Mouse (Mus musculus) heart, embryonic 11.5 days (tissue): ENCODE measurements around the gene Prph2. TPM values are rescaled to one million over a fixed set of nuclear protein-coding genes. Genes with fewer than 3 reads are reported as not detected.

Source experiments
- ATAC-seq: fragments of 200-750 bp; cut with Nextera tagmentation; replicated peaks from 2 replicates; pipeline ENCODE4 v1.8.0; 2017; ENCODE audit warnings: moderate library complexity; ENCODE audit not compliant: insufficient number of reproducible peaks, low FRiP score, low TSS enrichment
- H3K27ac ChIP-seq: fragments of 300-500 bp; sonication (generic); 2 replicates; pipeline ENCODE4 v1.5.1; 2014; ENCODE audit warnings: mild to moderate bottlenecking, low read depth, low read length
- H3K27me3 ChIP-seq: fragments of 300-500 bp; sonication (generic); 2 replicates; pipeline ENCODE4 v1.6.1; 2014; ENCODE audit warnings: mild to moderate bottlenecking, low read length, mixed read lengths; ENCODE audit not compliant: control insufficient read depth, insufficient read depth
- H3K36me3 ChIP-seq: fragments of 300-500 bp; sonication (generic); 2 replicates; pipeline ENCODE4 v1.6.1; 2014; ENCODE audit warnings: mild to moderate bottlenecking, low read length, moderate library complexity, mixed read lengths; ENCODE audit not compliant: control insufficient read depth, insufficient read depth
- H3K4me1 ChIP-seq: fragments of 300-500 bp; sonication (generic); 2 replicates; pipeline ENCODE4 v1.6.1; 2014; ENCODE audit warnings: low read length; ENCODE audit not compliant: control insufficient read depth, insufficient read depth
- H3K4me2 ChIP-seq: fragments of 300-500 bp; sonication (generic); 2 replicates; pipeline ENCODE4 v1.6.1; 2014; ENCODE audit warnings: mild to moderate bottlenecking, moderate library complexity
- H3K4me3 ChIP-seq: fragments of 300-500 bp; sonication (generic); 2 replicates; pipeline ENCODE4 v1.5.1; 2014; ENCODE audit warnings: low read depth, low read length
- H3K9ac ChIP-seq: fragments of 300-500 bp; sonication (generic); 2 replicates; pipeline ENCODE4 v1.6.1; 2014; ENCODE audit warnings: mild to moderate bottlenecking, low read depth, low read length, moderate library complexity
- H3K9me3 ChIP-seq: fragments of 300-500 bp; sonication (generic); replicated peaks from 2 replicates; pipeline ENCODE4 v1.6.1; 2016; ENCODE audit warnings: low read length; ENCODE audit not compliant: control insufficient read depth
- WGBS: fragments of 180-500 bp; shearing (Covaris S2); extraction: QIAGEN DNeasy Blood & Tissue Kit; methylation state at CpG from one replicate; pipeline ENCODE4 v1.1.7; 2014; ENCODE audit not compliant: insufficient replicate concordance; 5-methylcytosine and 5-hydroxymethylcytosine counted together
- polyA plus RNA-seq: library from polyadenylated mRNA; unstranded; fragments of >200 nt; fragmentation: Nextera tagmentation; extraction: Ambion mirVana; gene quantifications from 2 replicates; pipeline ENCODE4 v1.2.1, GENCODE M21; 2014

The Prph2 gene
- polyA plus RNA-seq, 1 experiment from 2014 or later = not detected

DNA sequence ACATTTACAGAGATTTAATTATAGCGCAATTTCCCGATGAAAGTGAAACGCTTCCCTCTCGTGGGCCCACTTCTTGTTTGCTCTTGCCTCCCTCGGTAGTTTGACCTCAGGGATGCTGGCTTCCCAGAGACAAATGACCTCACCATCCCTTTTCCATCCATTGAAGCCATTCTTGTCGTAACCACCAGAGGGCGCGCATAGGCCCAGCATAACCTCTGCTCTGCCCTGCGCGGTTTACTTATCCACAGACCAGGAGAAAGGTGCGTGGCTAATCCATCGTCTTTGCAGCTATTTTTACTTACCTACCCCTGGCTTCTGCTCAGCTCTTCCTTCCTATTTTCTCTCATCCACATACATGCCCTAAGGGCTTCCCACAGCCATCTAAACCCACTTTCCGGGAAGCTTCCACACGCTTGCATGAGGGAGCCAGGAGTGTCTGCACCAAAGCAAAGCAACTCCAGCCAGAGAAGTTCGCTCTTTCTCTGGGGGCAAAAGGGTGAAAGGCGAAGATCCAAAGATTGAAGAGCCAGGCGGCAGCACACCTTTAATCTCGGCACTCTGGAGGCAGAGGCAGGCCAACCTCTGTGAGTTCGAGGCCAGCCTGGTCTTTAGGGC lies 6.3 kb upstream of the Prph2 start:
- Histone ChIP-seq H3K9ac (no peak overlapping the region), H3K4me2 (no peak overlapping the region; the same call in 1 of the 2 replicates), H3K36me3 (no peaks in the 10 kb centered on the region), H3K4me3 (no peak overlapping the region), H3K27ac (no peak overlapping the region), H3K27me3 (no peaks in the 10 kb centered on the region), H3K9me3 (no peaks in the 10 kb centered on the region), H3K4me1 (no peaks in the 10 kb centered on the region)
- peak; percentile 46; the same call in 1 of the 2 replicates for ATAC-seq
- WGBS = 23% methylated on average over 19 of the region's 19 CpGs

DNA sequence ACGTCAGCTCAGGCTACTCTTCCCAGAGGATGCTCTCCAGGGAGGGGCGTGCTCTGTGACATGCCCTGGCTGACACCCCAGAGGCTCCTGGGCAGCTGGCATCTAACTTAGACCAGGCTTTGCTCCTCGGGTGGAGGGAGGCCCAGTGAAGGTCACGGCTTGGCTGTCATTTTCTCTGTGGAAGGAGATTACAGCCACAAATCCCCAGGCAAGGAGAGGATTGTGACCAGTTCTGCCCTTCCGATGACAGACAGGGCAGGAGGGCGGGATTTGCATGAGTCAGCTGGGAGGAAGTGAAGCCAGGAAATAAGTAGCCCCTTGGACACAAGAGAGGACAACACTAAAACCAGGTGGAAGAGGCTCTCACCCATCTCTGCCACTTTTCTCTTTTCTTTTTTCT lies 2.1 kb downstream of the Prph2 start:
- H3K9ac ChIP-seq = 0 out of 2 replicates have a peak overlapping the region, but pooled peaks have one; percentile 43
- H3K36me3 ChIP-seq = no peaks in the 10 kb centered on the region
- peak overlapping the region; percentile 27 for H3K4me2 ChIP-seq
- no peaks in the 10 kb centered on the region for H3K27me3 ChIP-seq
- 29% methylated on average over 6 of the region's 6 CpGs for WGBS
- H3K4me3 ChIP-seq = no peak overlapping the region
- peaks cover 6% of the 10 kb centered on the region for H3K4me1 ChIP-seq
- H3K27ac ChIP-seq = no peak overlapping the region
- ATAC-seq = no peak
- H3K9me3 ChIP-seq = no peaks in the 10 kb centered on the region

DNA sequence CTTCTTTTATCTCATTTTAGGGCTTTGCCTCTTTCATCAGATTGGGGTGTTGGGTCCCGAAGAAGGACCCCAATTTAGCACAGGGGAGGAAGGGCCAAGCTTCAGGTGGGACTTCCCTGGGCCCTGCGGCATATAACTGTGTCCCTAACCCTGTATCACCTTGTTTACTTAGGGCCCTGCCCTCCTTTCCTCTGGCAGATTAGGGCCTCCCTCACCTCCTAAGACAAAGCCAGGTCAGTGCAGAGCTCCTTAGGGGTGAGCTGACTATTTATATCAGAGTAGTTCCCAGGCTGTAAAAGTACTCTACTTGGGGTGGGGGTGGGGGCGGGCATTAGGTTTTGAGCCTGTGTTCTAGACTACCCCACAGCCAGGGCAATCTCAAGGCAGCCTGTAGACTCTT lies 4.9 kb downstream of the Prph2 start:
- ATAC-seq = no peak
- H3K4me2 ChIP-seq = no peak overlapping the region
- no peaks in the 10 kb centered on the region for H3K36me3 ChIP-seq
- no peaks in the 10 kb centered on the region for H3K9me3 ChIP-seq
- no peaks in the 10 kb centered on the region for H3K27me3 ChIP-seq
- H3K27ac ChIP-seq = no peak overlapping the region
- 46% methylated on average over 3 of the region's 3 CpGs for WGBS
- H3K4me3 ChIP-seq = no peak overlapping the region
- no peak overlapping the region for H3K9ac ChIP-seq
- peaks cover 6% of the 10 kb centered on the region for H3K4me1 ChIP-seq

DNA sequence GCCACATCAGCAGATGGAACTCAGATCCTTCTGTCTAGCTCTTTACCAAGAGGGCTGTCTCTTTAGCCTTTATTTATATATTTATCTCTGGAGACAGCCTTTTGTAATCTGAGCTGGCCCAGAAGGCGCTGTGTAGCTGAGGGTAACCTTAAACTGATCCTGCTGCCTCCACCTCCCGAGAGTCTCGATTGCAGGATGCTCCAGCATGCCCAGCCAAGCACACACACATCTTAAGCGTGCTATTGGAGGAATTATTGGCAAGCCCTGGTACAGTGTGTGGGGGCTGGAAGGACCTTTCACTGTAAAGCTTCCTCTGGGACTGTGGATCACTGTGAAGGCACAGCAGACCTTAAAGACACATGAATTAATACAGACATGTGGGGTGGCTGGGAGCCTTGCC lies 8.7 kb downstream of the Prph2 start:
- Histone ChIP-seq H3K9ac (no peak overlapping the region), H3K27ac (no peak overlapping the region), H3K27me3 (no peaks in the 10 kb centered on the region), H3K4me1 (no peaks in the 10 kb centered on the region), H3K4me3 (no peak overlapping the region), H3K9me3 (no peaks in the 10 kb centered on the region), H3K36me3 (no peaks in the 10 kb centered on the region), H3K4me2 (no peak overlapping the region)
- no peak for ATAC-seq
- WGBS = 30% methylated on average over 4 of the region's 4 CpGs

DNA sequence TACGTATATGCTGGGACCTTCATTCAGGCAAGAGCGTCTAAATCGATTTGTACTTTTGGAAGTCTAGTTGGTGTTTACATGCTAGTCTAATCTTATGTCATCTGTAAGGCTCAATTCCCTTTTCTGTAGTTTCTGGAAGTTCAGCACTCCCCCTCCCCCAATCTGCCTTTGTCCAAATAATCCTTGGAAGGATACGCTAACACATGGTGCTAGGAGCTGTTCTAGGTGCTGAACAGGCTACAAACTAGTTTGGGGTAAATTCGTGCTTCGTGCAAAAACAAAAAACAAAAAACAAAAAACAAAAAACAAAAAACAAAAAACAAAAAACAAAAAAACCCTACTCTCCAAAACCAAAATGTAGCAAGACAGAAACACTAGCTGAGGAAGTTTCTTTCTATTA lies 10.6 kb downstream of the Prph2 start:
- Histone ChIP-seq H3K4me3 (no peak overlapping the region), H3K9me3 (no peaks in the 10 kb centered on the region), H3K9ac (no peak overlapping the region), H3K4me1 (no peaks in the 10 kb centered on the region), H3K27ac (no peak overlapping the region), H3K27me3 (no peaks in the 10 kb centered on the region), H3K36me3 (no peaks in the 10 kb centered on the region), H3K4me2 (no peak overlapping the region)
- WGBS = 55% methylated on average over 6 of the region's 6 CpGs
- ATAC-seq = no peak

DNA sequence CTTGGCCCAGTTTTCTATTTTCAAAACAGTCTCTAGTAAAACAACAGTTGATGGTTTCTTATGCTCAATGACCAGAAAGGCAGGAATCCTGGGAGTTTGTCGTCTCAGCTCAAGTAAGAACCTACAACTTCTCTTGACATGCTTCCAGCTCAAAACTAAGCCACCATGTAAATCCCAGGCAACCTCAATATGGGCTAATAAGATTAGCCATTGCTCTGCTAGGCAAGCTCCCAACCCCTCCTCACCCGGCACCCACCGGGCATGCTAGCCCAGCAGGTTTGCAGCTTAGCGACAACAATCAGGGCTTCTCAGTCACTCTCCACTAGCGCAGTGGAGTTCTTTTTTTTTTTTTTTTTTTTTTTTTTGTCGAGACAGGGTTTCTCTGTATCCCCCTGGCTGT lies 15.9 kb downstream of the Prph2 start:
- H3K27me3 ChIP-seq = no peaks in the 10 kb centered on the region
- no peak overlapping the region for H3K4me2 ChIP-seq
- ATAC-seq = no peak
- H3K4me1 ChIP-seq = no peaks in the 10 kb centered on the region
- H3K27ac ChIP-seq = no peak overlapping the region
- H3K9ac ChIP-seq = no peak overlapping the region
- no peaks in the 10 kb centered on the region for H3K9me3 ChIP-seq
- peaks cover 6% of the 10 kb centered on the region for H3K36me3 ChIP-seq
- H3K4me3 ChIP-seq = no peak overlapping the region
- WGBS = 46% methylated on average over 6 of the region's 6 CpGs

DNA sequence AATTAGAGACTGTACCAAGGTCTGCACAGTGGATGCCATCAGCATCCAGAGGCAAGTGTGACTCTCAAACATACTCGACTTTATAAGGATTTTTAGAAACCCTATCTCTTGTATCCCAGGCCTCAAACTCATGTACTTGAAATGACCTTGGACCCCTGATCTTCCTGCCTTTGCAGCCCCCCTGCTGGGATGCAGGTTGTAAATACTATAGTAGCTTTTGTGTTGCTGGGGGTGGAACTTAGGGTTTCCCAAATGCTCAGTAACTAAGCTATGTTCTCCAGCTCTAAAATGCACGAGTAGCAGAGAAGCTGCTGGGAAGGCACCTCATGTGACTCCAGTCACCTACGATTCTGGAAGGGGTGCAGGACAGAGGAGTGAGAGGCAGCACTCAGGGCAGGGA lies 16.7 kb downstream of the Prph2 start:
- Histone ChIP-seq H3K27ac (no peak overlapping the region), H3K9me3 (no peaks in the 10 kb centered on the region), H3K9ac (no peak overlapping the region), H3K4me1 (no peaks in the 10 kb centered on the region), H3K27me3 (no peaks in the 10 kb centered on the region), H3K4me2 (no peak overlapping the region), H3K4me3 (no peak overlapping the region), H3K36me3 (peaks cover 11% of the 10 kb centered on the region)
- 58% methylated on average over 3 of the region's 3 CpGs for WGBS
- ATAC-seq = no peak

DNA sequence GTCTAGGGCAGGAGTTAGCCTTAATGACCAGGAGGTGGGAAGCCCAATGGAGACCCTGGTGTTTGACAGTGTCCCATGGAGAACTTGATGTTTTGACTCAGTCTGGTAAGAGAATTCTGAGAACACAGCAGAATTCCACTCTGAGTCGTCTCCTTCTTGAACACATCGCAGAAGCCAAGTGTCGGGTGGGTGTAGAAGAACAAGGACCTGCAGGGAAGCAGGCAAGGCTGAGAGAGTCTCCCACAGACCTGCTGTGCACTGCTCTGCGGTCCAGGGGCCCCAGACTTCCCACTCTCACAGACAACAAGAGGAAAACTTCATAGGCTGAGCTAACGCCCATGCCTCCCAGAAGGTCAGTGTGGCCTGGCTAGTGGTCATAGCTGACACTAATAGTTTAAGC lies 17.5 kb downstream of the Prph2 start:
- WGBS = 92% methylated on average over 5 of the region's 5 CpGs
- no peak overlapping the region for H3K9ac ChIP-seq
- no peaks in the 10 kb centered on the region for H3K4me1 ChIP-seq
- H3K9me3 ChIP-seq = no peaks in the 10 kb centered on the region
- H3K4me3 ChIP-seq = no peak overlapping the region
- no peak overlapping the region for H3K27ac ChIP-seq
- no peaks in the 10 kb centered on the region for H3K27me3 ChIP-seq
- no peak for ATAC-seq
- peaks cover 14% of the 10 kb centered on the region for H3K36me3 ChIP-seq
- H3K4me2 ChIP-seq = no peak overlapping the region

DNA sequence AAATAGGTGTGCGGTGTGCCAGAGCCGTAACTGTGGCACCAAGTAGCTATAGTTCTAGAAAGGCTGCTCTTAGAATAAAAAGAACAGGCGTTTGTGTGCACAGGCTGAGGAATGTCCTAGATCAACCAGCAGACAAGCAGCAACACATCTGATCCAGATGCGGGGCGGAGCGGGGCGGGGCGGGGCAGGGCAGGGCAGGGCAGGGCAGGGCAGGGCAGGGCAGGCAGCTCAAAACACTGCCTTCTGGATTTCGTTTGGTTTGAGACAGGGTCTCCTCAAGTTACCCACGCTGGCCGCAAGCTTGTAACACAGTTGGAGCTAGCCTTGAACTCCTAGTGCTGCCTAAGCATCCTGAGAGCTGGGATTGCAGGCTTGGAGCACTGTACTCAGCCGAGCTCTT lies 19.0 kb downstream of the Prph2 start:
- Histone ChIP-seq H3K27ac (no peak overlapping the region), H3K27me3 (no peaks in the 10 kb centered on the region), H3K9ac (no peak overlapping the region), H3K4me3 (no peak overlapping the region), H3K4me2 (no peak overlapping the region), H3K9me3 (no peaks in the 10 kb centered on the region), H3K4me1 (no peaks in the 10 kb centered on the region), H3K36me3 (peaks cover 25% of the 10 kb centered on the region)
- no peak for ATAC-seq
- 81% methylated on average over 12 of the region's 12 CpGs for WGBS
